Mouse (Mus musculus): Measurements from ENCODE around the gene Fat3. TPM values are rescaled to one million over a fixed set of nuclear protein-coding genes. Genes with fewer than 3 reads are reported as not detected.

The Fat3 gene
- total RNA-seq, 2 experiments from 2014 or later = 66.0 to 81.2 TPM

GRCm38 (mm10) chr9:16272810-16273209 lies 228.3 kb downstream of the Fat3 start:
- intact Hi-C loops (cut with DNase I) = loop anchor here (2.0 to 5.0 kb wide), 2 partner anchors 158 to 246 kb away; no protein-coding TSS in a partner anchor
- DNase-seq (ENCODE audit: low spot score in 2 of 2) = peak in 1 of 2 experiments; percentile 55

- intact Hi-C loops (cut with DNase I) = loop anchor here (5.0 kb wide), 1 partner anchor 243 kb away; no protein-coding TSS in a partner anchor
- peak in 1 of 2 experiments; percentile 50 for DNase-seq (ENCODE audit: low spot score in 2 of 2)
Measured at GRCm38 (mm10) chr9:16270768-16271114, 230.3 kb downstream of the Fat3 start.

DNA sequence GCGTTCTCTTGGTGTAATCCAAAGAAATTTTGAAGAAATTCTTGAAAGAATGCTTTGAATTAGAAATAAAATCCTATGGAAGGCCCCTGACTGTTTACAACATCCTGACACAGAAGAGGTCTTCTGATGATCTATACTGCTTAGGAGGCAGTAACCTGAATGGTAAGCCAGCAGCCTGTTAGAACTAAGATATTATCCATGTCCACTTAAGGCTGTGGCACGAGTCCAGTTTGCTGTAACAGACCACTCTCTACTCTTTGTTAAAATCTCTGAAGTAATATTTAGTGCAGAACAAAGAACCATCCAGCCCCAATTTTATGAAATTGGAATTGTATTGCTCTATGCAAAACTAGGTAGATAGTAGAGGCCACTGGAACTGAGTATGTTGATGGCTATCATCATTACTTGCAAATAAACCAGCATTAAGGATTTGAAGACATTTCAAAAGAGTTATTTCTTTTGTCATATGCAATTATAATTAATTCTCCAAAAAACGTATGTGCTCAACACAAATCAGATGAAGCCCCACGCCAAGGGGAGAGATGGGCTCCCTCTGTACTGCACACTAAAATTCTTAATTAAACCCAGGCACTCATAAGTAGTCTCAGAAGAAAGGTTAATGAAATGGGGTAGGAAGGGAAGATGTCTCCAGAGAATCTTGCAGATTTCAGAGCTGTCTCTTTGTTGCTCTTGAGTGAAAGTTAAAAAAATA lies 230.9 kb downstream of the Fat3 start:
- no peak for DNase-seq (ENCODE audit: low spot score in 2 of 2)
- intact Hi-C loops (cut with DNase I) = loop anchor here (5.0 kb wide), 1 partner anchor 243 kb away; no protein-coding TSS in a partner anchor

DNA sequence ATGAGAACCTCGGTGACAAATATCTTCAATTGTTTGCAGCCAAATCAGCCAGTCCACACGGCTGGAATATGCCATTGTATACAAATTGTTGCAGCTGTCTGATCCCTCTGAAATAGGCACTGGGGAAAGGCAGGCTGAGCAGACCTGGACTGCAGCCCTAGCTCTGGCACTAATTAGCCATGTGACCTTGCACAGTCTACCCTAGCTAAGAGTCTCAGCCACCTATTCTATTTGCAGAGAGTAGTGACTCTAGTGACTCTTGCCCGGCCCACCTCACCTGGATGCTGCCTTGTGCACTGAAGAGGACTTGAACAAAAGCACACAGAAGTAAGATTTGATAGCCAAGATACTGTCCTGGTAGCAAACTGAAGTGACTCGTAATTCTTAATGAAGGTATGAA lies 235.6 kb downstream of the Fat3 start:
- no peak for DNase-seq (ENCODE audit: low spot score in 2 of 2)

DNA sequence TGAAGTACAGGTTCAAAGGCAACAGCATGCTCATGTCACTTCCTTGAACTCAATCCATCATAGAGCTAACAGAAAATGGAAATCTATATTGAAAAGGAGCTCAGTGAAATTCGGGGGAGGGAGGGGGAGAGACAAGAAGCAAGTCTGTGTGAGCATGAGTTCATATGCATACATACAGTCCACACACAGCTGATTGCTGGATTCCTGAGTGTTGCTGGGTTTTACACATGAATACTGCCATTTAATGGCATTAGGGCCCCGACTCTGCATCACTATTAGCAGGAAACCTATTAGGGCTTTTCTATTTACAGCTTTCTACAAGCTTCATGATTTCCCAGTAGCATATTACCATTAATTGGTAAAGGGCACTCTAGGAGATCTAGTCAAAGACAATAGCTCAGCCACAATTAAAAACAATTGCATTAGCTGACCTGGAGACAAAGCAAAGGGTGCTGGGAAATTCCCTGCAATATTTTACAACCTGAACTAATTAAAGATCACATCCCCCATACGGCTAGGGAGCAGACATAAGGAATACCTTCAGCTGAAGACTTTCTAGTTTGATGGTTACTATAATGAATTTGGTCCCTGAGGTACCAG lies 243.7 kb downstream of the Fat3 start:
- intact Hi-C loops (cut with DNase I) = no loop called here
- DNase-seq (ENCODE audit: low spot score in 2 of 2) = no peak

More for the DNA sequence above, 235.6 kb downstream of the Fat3 start:
- intact Hi-C loops (cut with DNase I) = no loop called here

DNA sequence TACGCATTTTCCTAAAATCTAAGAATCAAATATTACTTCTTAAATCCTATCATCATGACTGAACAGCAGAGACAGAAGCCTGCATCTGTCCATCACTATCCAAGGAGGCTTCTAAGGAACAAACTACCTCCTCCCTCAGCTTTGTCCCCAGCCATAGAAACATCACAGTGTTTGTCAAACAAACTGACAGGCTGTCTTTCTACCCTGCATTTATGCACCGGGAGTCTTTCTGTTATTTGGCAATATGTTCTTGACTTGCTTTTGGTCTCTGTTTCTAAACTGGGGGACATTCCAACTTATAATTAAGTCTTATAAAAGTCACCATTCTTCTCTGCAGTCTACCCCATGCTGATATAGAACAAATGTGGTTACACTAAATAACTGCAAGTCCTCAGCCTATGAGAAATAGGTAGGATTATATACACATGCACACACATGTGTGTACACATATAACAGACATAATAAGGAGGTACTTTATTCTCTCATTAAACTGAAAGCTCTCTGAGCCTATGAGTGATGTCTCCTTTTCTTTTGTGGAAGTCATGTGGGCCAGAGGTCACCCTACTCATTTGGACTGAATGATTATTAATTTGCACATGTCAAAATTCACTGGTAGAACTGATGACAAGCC lies 244.4 kb downstream of the Fat3 start:
- DNase-seq (ENCODE audit: low spot score in 2 of 2) = no peak
- intact Hi-C loops (cut with DNase I) = no loop called here

GRCm38 (mm10) chr9:16246741-16247140 lies 254.3 kb downstream of the Fat3 start:
- no peak for DNase-seq (ENCODE audit: low spot score in 2 of 2)
- intact Hi-C loops (cut with DNase I) = no loop called here

DNA sequence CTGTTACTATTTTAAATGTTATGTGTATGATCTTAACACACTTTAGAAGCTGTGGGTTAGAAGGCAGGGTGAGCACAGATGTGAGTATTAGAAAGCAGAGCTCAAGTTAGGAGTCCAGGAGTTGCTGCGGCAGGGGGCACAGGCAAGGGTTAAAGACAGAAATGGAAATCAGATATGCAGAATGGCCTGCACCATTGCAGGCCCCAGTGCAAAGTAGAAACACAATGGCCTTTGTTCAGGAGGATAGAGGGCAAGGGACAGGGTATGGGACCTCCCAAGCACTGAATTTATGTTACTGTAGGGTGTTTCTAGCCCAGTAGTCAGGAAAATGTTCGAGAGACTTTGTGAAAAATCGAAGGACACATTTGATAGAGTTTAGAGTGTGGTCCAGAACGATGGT lies 269.5 kb downstream of the Fat3 start:
- intact Hi-C loops (cut with DNase I) = no loop called here
- no peak for DNase-seq (ENCODE audit: low spot score in 2 of 2)

DNA sequence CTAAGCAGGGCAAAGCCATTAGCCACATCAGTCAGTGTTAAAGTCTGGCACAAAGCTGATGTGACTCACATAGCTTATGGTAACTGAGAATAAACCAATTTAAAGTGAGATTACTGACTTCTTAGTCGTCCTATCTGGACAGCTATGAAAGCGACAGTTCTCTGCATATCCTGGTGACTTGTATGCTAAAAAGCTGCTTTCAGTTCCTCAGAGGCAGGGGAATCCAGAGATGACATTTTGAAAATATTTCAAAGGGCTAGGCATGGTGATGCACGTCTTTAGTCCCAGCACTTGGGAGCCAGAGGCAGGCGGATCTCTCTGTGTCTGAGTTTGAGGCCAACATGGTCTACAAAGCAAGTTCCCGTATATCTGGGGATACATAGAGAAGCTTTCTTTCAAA lies 272.2 kb downstream of the Fat3 start:
- peak in 1 of 2 experiments; percentile 21 for DNase-seq (ENCODE audit: low spot score in 2 of 2)
- intact Hi-C loops (cut with DNase I) = no loop called here

DNA sequence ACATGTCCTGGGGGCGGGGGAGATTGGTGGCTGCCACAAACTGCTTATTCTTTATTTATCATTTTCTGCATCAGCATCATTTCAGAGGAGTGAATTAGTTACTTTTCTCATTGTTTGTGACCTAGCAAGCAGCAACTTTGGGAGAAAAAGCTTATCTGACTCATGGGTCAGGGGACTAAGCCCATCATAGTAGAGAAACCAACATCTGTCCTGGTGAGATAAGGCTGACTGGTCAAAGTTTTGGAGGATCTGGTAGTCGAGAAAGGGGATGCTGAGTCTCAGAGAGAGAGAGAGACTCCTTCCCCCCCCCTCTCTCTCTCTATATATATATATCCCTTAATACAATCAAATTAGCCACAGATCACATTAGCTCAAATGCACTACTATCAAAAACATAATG lies 273.7 kb downstream of the Fat3 start:
- DNase-seq (ENCODE audit: low spot score in 2 of 2) = no peak
- intact Hi-C loops (cut with DNase I) = no loop called here

- intact Hi-C loops (cut with DNase I) = no loop called here
- no peak for DNase-seq (ENCODE audit: low spot score in 2 of 2)
Measured at GRCm38 (mm10) chr9:16226545-16226944, 274.5 kb downstream of the Fat3 start.

GRCm38 (mm10) chr9:16221885-16222284 lies 279.2 kb downstream of the Fat3 start:
- DNase-seq (ENCODE audit: low spot score in 2 of 2) = peak in 1 of 2 experiments; percentile 42
- intact Hi-C loops (cut with DNase I) = no loop called here

DNA sequence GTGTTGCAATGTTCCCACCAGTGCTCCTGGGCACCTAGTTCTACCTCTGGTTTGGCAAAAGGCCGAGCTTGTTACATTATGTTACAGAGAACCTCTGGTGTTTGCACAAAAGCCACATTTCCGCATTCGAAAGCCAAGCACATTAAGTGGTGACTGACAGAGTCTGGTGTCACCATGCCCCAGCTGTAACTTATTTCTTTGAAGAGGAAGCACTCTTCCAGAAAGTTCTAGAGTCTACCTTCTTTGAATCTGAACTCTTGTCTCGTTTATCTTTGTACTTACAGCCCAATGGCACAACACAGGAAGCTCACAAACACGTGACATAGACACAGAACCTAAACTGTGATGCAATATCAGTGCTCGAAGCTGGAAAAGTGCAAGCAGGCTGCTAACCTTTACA lies 284.9 kb downstream of the Fat3 start:
- intact Hi-C loops (cut with DNase I) = loop anchor here (10.0 kb wide), 1 partner anchor 289 kb away; the partner anchor contains the start of gene Fat3
- DNase-seq (ENCODE audit: low spot score in 2 of 2) = peak; percentile 20 to 22

GRCm38 (mm10) chr9:16214731-16215681 lies 286.1 kb downstream of the Fat3 start:
- intact Hi-C loops (cut with DNase I) = loop anchor here (10.0 kb wide), 1 partner anchor 290 kb away; the partner anchor contains the start of gene Fat3
- peak; percentile 56 to 82 for DNase-seq (ENCODE audit: low spot score in 2 of 2)

DNA sequence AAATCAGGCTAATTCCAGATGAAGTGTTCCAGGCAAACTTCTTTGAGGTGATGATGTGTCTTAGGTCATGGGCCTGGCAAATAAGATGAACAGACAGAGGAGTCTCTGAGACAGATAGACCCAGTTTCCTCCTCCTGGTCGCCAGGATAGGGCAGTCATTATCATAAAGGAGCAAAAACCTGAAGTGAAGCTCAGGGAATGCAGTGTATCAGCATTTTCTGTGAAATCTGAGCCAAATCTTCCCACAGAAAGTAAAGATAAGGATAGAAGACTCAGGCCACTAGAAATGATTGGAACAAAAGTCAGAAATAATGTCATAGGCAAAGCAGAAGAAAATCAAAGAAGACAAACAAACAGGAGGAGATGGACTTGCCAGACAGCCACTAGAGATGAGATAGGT lies 287.8 kb downstream of the Fat3 start:
- DNase-seq (ENCODE audit: low spot score in 2 of 2) = no peak
- intact Hi-C loops (cut with DNase I) = loop anchor here (10.0 kb wide), 1 partner anchor 291 kb away; the partner anchor contains the start of gene Fat3

DNA sequence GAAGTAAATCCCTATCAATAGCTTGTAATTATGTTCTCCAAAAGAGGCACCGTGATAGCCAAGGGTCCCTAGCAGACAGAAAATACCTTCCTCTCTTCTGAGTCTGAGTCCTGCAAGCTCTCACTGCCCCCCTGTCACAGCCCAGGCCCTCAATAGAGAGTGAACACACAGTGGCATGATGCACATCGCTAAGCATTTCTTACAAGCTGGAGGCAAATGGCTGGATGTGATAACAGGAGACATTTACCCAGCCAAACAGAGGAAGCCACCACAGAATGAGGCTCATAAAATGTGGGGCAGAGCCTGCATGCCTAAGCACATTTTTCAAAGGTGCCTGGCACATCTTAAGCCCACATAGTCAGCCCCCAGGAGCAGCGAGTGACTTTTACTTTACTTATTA lies 288.5 kb downstream of the Fat3 start:
- intact Hi-C loops (cut with DNase I) = loop anchor here (10.0 kb wide), 1 partner anchor 292 kb away; the partner anchor contains the start of gene Fat3
- no peak for DNase-seq (ENCODE audit: low spot score in 2 of 2)

- no peak for DNase-seq (ENCODE audit: low spot score in 2 of 2)
- intact Hi-C loops (cut with DNase I) = loop anchor here (10.0 kb wide), 1 partner anchor 293 kb away; the partner anchor contains the start of gene Fat3
Measured at GRCm38 (mm10) chr9:16212163-16212562, 288.9 kb downstream of the Fat3 start.

GRCm38 (mm10) chr9:16211468-16211867 lies 289.6 kb downstream of the Fat3 start:
- intact Hi-C loops (cut with DNase I) = loop anchor here (10.0 kb wide), 1 partner anchor 293 kb away; the partner anchor contains the start of gene Fat3

DNA sequence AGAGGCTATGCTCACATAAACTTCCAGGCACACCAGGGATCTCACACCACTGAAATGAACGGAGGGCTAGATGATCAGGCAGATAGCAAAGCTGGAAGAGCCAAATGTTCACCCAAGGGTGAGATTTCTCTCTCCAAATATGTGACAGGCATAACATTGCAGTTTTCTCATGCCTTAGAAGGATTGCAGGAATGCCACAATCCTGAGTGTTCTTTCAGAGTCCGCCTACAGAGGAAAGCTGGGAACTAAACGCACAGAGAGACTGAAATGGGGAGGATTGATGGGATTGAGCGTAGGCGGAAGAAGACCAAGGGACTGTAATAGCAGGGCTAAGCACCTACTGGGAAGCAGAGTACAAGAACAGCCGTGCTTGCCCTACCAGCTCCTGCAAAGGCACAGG lies 298.8 kb downstream of the Fat3 start:
- intact Hi-C loops (cut with DNase I) = loop anchor here (5.0 kb wide), 1 partner anchor 90 kb away; no protein-coding TSS in a partner anchor
- peak; percentile 28 to 82 for DNase-seq (ENCODE audit: low spot score in 2 of 2)

More at GRCm38 (mm10) chr9:16211468-16211867, 289.6 kb downstream of the Fat3 start:
- no peak for DNase-seq (ENCODE audit: low spot score in 2 of 2)
